Mouse (Mus musculus) CD8-positive naive resting alpha-beta T cell, adult 2 months (primary cell): ENCODE data around the gene Olfr910.

Experiments
- DNase-seq, 2 experiments: peaks; one replicate each; pipeline ENCODE4 v3.0.0; 2022; ENCODE audit warnings: low read depth in 2 of 2, low spot score in 2 of 2

Gene Olfr910

DNA sequence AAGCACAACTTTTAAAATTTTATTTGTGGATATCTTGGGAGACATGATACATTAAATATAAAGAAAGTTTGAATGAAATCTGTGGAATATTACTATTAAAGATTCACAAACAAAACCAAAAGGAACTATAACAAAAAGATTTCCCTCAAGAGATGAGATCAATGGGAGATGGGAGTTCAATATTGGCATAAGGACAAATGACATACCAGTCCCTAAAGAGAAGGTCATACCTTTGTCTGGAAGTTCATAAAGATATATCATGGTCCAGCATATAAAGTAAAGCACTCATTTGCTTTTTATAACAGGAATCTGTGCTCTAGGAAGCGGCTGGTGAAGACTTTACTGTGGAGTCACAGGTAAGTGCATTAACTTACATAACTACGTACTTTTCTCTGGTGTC lies at the start of gene Olfr910:
TSS of gene Olfr910 (plus strand) at position 301 of the 400 bp plus-strand sequence.
- no peak for DNase-seq

GRCm38 (mm10) chr9:38495501-38495900 lies 42.1 kb upstream of the Olfr910 start, which contains the start of gene Olfr907:
Gene Olfr907 (plus strand): TSS chr9:38495801.
- DNase-seq = no peak

DNA sequence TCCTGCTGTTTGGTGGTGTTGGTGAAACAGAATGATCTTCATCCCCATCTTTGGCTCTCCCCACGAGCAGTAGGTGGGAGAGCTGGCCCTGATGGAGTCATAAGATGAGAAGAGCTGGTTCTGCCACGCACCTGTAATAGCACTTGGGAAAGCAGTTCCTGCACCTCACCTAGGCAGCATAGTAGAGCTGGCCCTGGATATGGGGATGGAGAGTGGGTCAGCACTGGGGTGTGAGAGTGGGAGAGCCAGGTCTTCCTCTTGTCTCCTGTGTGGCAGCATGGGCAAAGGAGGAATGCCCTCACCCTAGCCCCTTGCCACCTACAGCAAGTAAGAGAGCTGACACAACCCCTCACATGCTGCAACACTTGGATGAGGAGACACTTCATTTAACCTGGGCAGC lies 25.3 kb upstream of the Olfr910 start:
- DNase-seq = no peak

- no peak for DNase-seq
These were observed 16.4 kb upstream of the Olfr910 start, which contains the start of gene Olfr911-ps1 for GRCm38 (mm10) chr9:38521280-38521679. Gene Olfr911-ps1 (plus strand): TSS chr9:38521580.

DNA sequence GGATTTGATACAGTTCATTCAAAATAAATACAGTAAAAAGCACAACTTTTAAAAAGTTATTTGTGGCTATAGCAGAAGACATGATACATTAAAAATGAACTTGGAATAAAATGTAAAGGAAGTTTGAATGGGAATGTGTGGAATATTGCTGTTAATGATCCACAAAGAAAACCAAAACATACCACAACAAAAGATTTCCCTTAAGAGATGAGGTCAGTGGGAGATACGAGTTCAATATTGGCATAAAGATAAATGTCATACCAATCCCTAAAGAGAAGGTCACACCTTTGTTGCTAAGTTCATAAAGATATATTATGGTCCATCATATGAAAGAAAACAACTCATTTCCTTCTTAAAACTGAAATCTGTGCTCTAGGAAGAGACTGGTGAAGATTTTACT lies 42.2 kb downstream of the Olfr910 start, which contains the start of gene Olfr912:
TSS of gene Olfr912 (plus strand) at position 301 of the 400 bp plus-strand sequence.
- no peak for DNase-seq
